ENCODE assay signal across 14 mouse cellular contexts in the genomic region with DNA sequence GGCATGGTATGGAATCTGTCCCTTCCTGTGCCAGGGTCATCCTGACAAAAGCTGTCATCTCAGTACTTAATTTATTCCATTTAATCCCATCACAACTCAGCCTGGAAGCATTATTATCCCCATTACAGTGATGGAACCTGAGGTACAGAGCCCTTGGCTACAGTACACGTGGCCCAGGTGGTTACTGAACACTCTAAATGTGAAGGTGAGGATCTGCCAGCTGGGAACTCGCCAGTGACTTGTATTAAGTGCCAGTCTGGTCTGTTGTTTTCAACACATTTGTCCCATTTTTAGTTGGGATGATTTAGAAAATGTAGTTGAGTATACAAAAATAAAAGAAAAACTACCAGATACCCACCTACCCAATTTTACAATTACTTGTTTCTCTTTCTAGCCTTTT.
A peak's percentile ranks its signal among the peaks of the same experiment; 100 is the strongest.
DNase-seq lines count a peak whose midpoint lies in the region.
"Had no signal": no experiment of that assay in that cellular context is flagged by ENCODE, and none has a peak within 500 bp of the region (broad histone marks: within the 10 kb centered on the region; RNA-seq: fewer than 3 reads in every experiment).

No protein-coding gene starts in this region.

- intact Hi-C loops in left cerebral cortex, postnatal 4 days (cut with DNase I): no loop called here
- intact Hi-C loops in left cerebral cortex, postnatal 25 days (cut with DNase I): loop anchor here (5.0 kb wide), 1 partner anchor 153 kb away; a partner anchor contains a TSS

- DNase-seq in cerebellum, adult 11-12 months: peak; percentile 76
- no peak for DNase-seq in cerebellum, postnatal 4 days (ENCODE audit: low spot score in 2 of 2)
- peak; percentile 54 for DNase-seq in left cerebral cortex, postnatal 4 days
- no peak for DNase-seq in left cerebral cortex, postnatal 25 days (ENCODE audit: low spot score in 2 of 2)
- DNase-seq in cerebellum, adult 9-10 months: peak; percentile 83
- DNase-seq in right cerebral cortex, postnatal 4 days: no peak
- DNase-seq in lung, postnatal 10 days: no peak
- DNase-seq: gastrocnemius, postnatal 10 days; heart, adult 18-20 months; heart, postnatal 4 days; kidney, adult 8-10 months; kidney, postnatal 4 days; spleen, adult 18-20 months; thymus, postnatal 36 days had no signal

Comparison
In these comparisons a context has a peak if more than half of its experiments do, and no peak if none do; other contexts are left out.
1. DNase-seq: peak in cerebellum, adult 11-12 months (single experiment), left cerebral cortex, postnatal 4 days (single experiment) and cerebellum, adult 9-10 months (single experiment); none in cerebellum, postnatal 4 days (0 of 2), left cerebral cortex, postnatal 25 days (0 of 2), right cerebral cortex, postnatal 4 days (single experiment) and lung, postnatal 10 days (single experiment).